Mouse (Mus musculus) liver, postnatal 0 days (tissue): ENCODE data around the gene Glt28d2. TPM values are rescaled to one million over a fixed set of nuclear protein-coding genes. Genes with fewer than 3 reads are reported as not detected.
"Not testable (repeated sequence)": the region's sequence is repeated elsewhere in the genome, so short reads cannot be mapped to it uniquely, and the experiment has no call there.

Experiments used
- ATAC-seq: fragments of 200-750 bp; cut with Nextera tagmentation; 2 replicates; pipeline ENCODE4 v1.8.0; 2017; ENCODE audit warnings: mild to moderate bottlenecking, moderate library complexity
- DNase-seq: peaks from one replicate; pipeline ENCODE4 v3.0.0-alpha.2; 2016
- H3K27ac ChIP-seq: fragments of 300-500 bp; sonication (generic); 2 replicates; pipeline ENCODE4 v1.5.1; 2014; ENCODE audit warnings: antibody characterized with exemption, moderate library complexity, mild to moderate bottlenecking, low read depth
- H3K27me3 ChIP-seq: fragments of 300-500 bp; sonication (generic); 2 replicates; pipeline ENCODE4 v1.6.1; 2014; ENCODE audit warnings: low read length, control low read depth, mixed read lengths; ENCODE audit not compliant: insufficient read depth
- H3K36me3 ChIP-seq: fragments of 300-500 bp; sonication (generic); replicated peaks from 2 replicates; pipeline ENCODE4 v1.6.1; 2014; ENCODE audit warnings: mild to moderate bottlenecking, control low read depth, low read length, moderate library complexity, mixed read lengths; ENCODE audit not compliant: insufficient read depth
- H3K4me1 ChIP-seq: fragments of 300-500 bp; sonication (generic); 2 replicates; pipeline ENCODE4 v1.6.1; 2014; ENCODE audit warnings: antibody characterized with exemption, mild to moderate bottlenecking, control low read depth; ENCODE audit not compliant: insufficient read depth
- H3K4me2 ChIP-seq: fragments of 300-500 bp; sonication (generic); 2 replicates; pipeline ENCODE4 v1.6.1; 2014; ENCODE audit warnings: low read depth, mild to moderate bottlenecking, low read length, moderate library complexity, mixed read lengths
- H3K4me3 ChIP-seq: fragments of 300-500 bp; sonication (generic); 2 replicates; pipeline ENCODE4 v1.5.1; 2014; ENCODE audit warnings: low read depth, low read length
- H3K9ac ChIP-seq: fragments of 300-500 bp; sonication (generic); replicated peaks from 2 replicates; pipeline ENCODE4 v1.6.1; 2014; ENCODE audit warnings: mild to moderate bottlenecking, moderate library complexity
- H3K9me3 ChIP-seq: fragments of 300-500 bp; sonication (generic); 2 replicates; pipeline ENCODE4 v1.6.1; 2016; ENCODE audit warnings: mild to moderate bottlenecking, control low read depth, low read length, mixed read lengths
- CTCF ChIP-seq: sonication (generic); IDR thresholded peaks from 2 replicates; pipeline ENCODE4 v1.5.1; 2016; ENCODE audit warnings: antibody characterized with exemption, low read depth
- EP300 ChIP-seq: IDR thresholded peaks from 2 replicates; pipeline ENCODE4 v1.6.1; 2016; ENCODE audit warnings: antibody characterized with exemption, low read depth, mild to moderate bottlenecking
- WGBS: fragments of 180-500 bp; shearing (Covaris S2); extraction: QIAGEN DNeasy Blood & Tissue Kit; methylation state at CpG from one replicate; pipeline ENCODE4 v1.1.7; 2014; ENCODE audit not compliant: insufficient replicate concordance; 5-methylcytosine and 5-hydroxymethylcytosine counted together
- polyA plus RNA-seq: library from polyadenylated mRNA; unstranded; fragments of >200 nt; fragmentation: Nextera tagmentation; extraction: Ambion mirVana; gene quantifications from 2 replicates; pipeline ENCODE4 v1.2.1, GENCODE M21; 2015

The Glt28d2 gene
- polyA plus RNA-seq, 1 experiment from 2014 or later: 0.48 TPM

GRCm38 (mm10) chr3:85927296-85927695 lies 40.0 kb upstream of the Glt28d2 start:
- Histone ChIP-seq H3K27ac (no peak overlapping the region), H3K4me2 (no peak overlapping the region), H3K27me3 (no peaks in the 10 kb centered on the region), H3K4me1 (no peaks in the 10 kb centered on the region), H3K9me3 (no peaks in the 10 kb centered on the region), H3K36me3 (no peaks in the 10 kb centered on the region), H3K4me3 (no peak overlapping the region), H3K9ac (no peak overlapping the region)
- TF ChIP-seq CTCF: no peak
- TF ChIP-seq EP300: no peak
- WGBS: 89% methylated on average over 9 of the region's 9 CpGs
- no peak for DNase-seq
- no peak for ATAC-seq

- no peaks in the 10 kb centered on the region for H3K9me3 ChIP-seq
- H3K4me3 ChIP-seq: no peak overlapping the region
- no peaks in the 10 kb centered on the region for H3K36me3 ChIP-seq
- no peak overlapping the region for H3K27ac ChIP-seq
- DNase-seq (peak; percentile 75), ATAC-seq (0 out of 2 replicates have a peak, but pooled peaks have one; percentile 35)
- no peaks in the 10 kb centered on the region for H3K27me3 ChIP-seq
- WGBS: 43% methylated on average over 18 of the region's 18 CpGs
- no peak overlapping the region for H3K9ac ChIP-seq
- H3K4me1 ChIP-seq: no peaks in the 10 kb centered on the region
- TF ChIP-seq EP300 (no peak), CTCF (peak; percentile 92)
- no peak overlapping the region for H3K4me2 ChIP-seq
Observed at GRCm38 (mm10) chr3:85923954-85924945, 36.9 kb upstream of the Glt28d2 start.

GRCm38 (mm10) chr3:85923343-85923742 lies 36.0 kb upstream of the Glt28d2 start:
- WGBS: 79% methylated on average over 8 of the region's 8 CpGs
- H3K27ac ChIP-seq: no peak overlapping the region
- DNase-seq: no peak
- no peak overlapping the region for H3K4me2 ChIP-seq
- no peak overlapping the region for H3K4me3 ChIP-seq
- no peaks in the 10 kb centered on the region for H3K27me3 ChIP-seq
- H3K4me1 ChIP-seq: no peaks in the 10 kb centered on the region
- TF ChIP-seq CTCF (no peak), EP300 (no peak)
- no peaks in the 10 kb centered on the region for H3K36me3 ChIP-seq
- H3K9ac ChIP-seq: no peak overlapping the region
- no peaks in the 10 kb centered on the region for H3K9me3 ChIP-seq
- ATAC-seq: no peak

- Histone ChIP-seq H3K27ac (no peak overlapping the region), H3K4me2 (no peak overlapping the region), H3K27me3 (no peaks in the 10 kb centered on the region), H3K4me1 (no peaks in the 10 kb centered on the region), H3K4me3 (no peak overlapping the region), H3K9me3 (no peaks in the 10 kb centered on the region), H3K9ac (no peak overlapping the region), H3K36me3 (no peaks in the 10 kb centered on the region)
- ATAC-seq (0 out of 2 replicates have a peak, but pooled peaks have one; percentile 44), DNase-seq (peak; percentile 42)
- WGBS: 62% methylated on average over 3 of the region's 3 CpGs
- TF ChIP-seq EP300 (no peak; the same call in 1 of the 2 replicates), CTCF (0 out of 2 replicates have a peak, but pooled peaks have one; percentile 6)
Observed at GRCm38 (mm10) chr3:85922331-85922730, 35.0 kb upstream of the Glt28d2 start.

GRCm38 (mm10) chr3:85920671-85921070 lies 33.4 kb upstream of the Glt28d2 start:
- not testable (repeated sequence) for H3K9me3 ChIP-seq, H3K27ac ChIP-seq, H3K4me1 ChIP-seq, H3K9ac ChIP-seq, H3K4me3 ChIP-seq, H3K4me2 ChIP-seq, DNase-seq, H3K27me3 ChIP-seq, ATAC-seq, H3K36me3 ChIP-seq
- WGBS: 71% methylated on average over 2 of the region's 2 CpGs

GRCm38 (mm10) chr3:85917600-85917999 lies 30.3 kb upstream of the Glt28d2 start:
- ATAC-seq (no peak), DNase-seq (peak; percentile 19)
- 12% methylated on average over 4 of the region's 4 CpGs for WGBS
- Histone ChIP-seq H3K27ac (no peak overlapping the region), H3K4me2 (no peak overlapping the region), H3K4me1 (no peaks in the 10 kb centered on the region), H3K9me3 (no peaks in the 10 kb centered on the region), H3K36me3 (no peaks in the 10 kb centered on the region), H3K4me3 (no peak overlapping the region), H3K9ac (no peak overlapping the region), H3K27me3 (no peaks in the 10 kb centered on the region)
- no peak for TF ChIP-seq EP300
- TF ChIP-seq CTCF: peak; percentile 68
